Mouse (Mus musculus) monocyte, adult 2 months (primary cell): ENCODE measurements around the gene Plk5.
A peak's percentile ranks its signal among the peaks of the same experiment; 100 is the strongest.
"Not testable (repeated sequence)": the region's sequence is repeated elsewhere in the genome, so short reads cannot be mapped to it uniquely, and the experiment has no call there.

Experiments used
- DNase-seq, 2 experiments: peaks; one replicate each; pipeline ENCODE4 v3.0.0; 2022; ENCODE audit warnings: low spot score in 2 of 2, low read depth in 1 of 2

Gene Plk5

GRCm38 (mm10) chr10:80330888-80331287 is 25.4 kb upstream of the Plk5 start:
- DNase-seq, result no peak

- no peak for DNase-seq
These were observed 24.4 kb upstream of the Plk5 start for GRCm38 (mm10) chr10:80331636-80332524.

- no peak for DNase-seq
These were observed 23.7 kb upstream of the Plk5 start for GRCm38 (mm10) chr10:80332525-80332989.

- no peak for DNase-seq
These were observed 20.0 kb upstream of the Plk5 start for GRCm38 (mm10) chr10:80336263-80336662.

GRCm38 (mm10) chr10:80339941-80340750 is 16.1 kb upstream of the Plk5 start:
- peak; percentile 43 to 79 for DNase-seq

GRCm38 (mm10) chr10:80341026-80341425 is 15.2 kb upstream of the Plk5 start:
- DNase-seq, result no peak

- DNase-seq, result no peak
These were observed 14.6 kb upstream of the Plk5 start for GRCm38 (mm10) chr10:80341491-80342304.

- no peak for DNase-seq
These were observed 13.9 kb upstream of the Plk5 start for GRCm38 (mm10) chr10:80342305-80342748.

GRCm38 (mm10) chr10:80342749-80343424 is 13.4 kb upstream of the Plk5 start:
- no peak for DNase-seq

- no peak for DNase-seq
These were observed 12.8 kb upstream of the Plk5 start for GRCm38 (mm10) chr10:80343425-80343895.

GRCm38 (mm10) chr10:80344131-80344661 is 12.1 kb upstream of the Plk5 start:
- DNase-seq, result no peak

- no peak for DNase-seq
These were observed 11.1 kb upstream of the Plk5 start for GRCm38 (mm10) chr10:80345122-80345521.

- not testable (repeated sequence) for DNase-seq
These were observed 10.3 kb upstream of the Plk5 start for GRCm38 (mm10) chr10:80345929-80346328.

- no peak for DNase-seq
These were observed 8.7 kb upstream of the Plk5 start for GRCm38 (mm10) chr10:80347514-80347967.

GRCm38 (mm10) chr10:80348244-80348781 is 7.9 kb upstream of the Plk5 start, which contains the start of gene Adamtsl5:
Adamtsl5 (minus strand) TSS chr10:80348412.
- DNase-seq, result peak in 1 of 2 experiments; percentile 66

- no peak for DNase-seq
These were observed 7.3 kb upstream of the Plk5 start for GRCm38 (mm10) chr10:80348981-80349380.

- DNase-seq, result peak; percentile 73 to 79
These were observed 6.0 kb upstream of the Plk5 start for GRCm38 (mm10) chr10:80350292-80350691.

- DNase-seq, result no peak
These were observed 4.4 kb upstream of the Plk5 start for GRCm38 (mm10) chr10:80351896-80352295.

- DNase-seq, result no peak
These were observed 3.5 kb upstream of the Plk5 start for GRCm38 (mm10) chr10:80352727-80353126.
